Mouse (Mus musculus) ES-Bruce4 (cell line): ENCODE data around the gene Cbln4. TPM values are rescaled to one million over a fixed set of nuclear protein-coding genes. Genes with fewer than 3 reads are reported as not detected.

ENCODE experiments used
- H3K27ac ChIP-seq: 2 replicates; pipeline ENCODE4 v1.5.1; 2012; ENCODE audit warnings: low read length, inconsistent platforms; ENCODE audit not compliant: insufficient read depth
- H3K27me3 ChIP-seq: 2 replicates; pipeline ENCODE4 v1.6.1; 2012; ENCODE audit warnings: mild to moderate bottlenecking, low read length, inconsistent platforms; ENCODE audit not compliant: control insufficient read depth, poor library complexity, insufficient read depth, severe bottlenecking
- H3K36me3 ChIP-seq: 2 replicates; pipeline ENCODE4 v1.6.1; 2012; ENCODE audit warnings: inconsistent platforms, mild to moderate bottlenecking, low read length, moderate library complexity; ENCODE audit not compliant: control insufficient read depth, poor library complexity, insufficient read depth, severe bottlenecking
- H3K4me1 ChIP-seq: one replicate; pipeline ENCODE4 v1.8.1; 2011; ENCODE audit warnings: low read length; ENCODE audit not compliant: control insufficient read depth, insufficient read depth
- H3K4me3 ChIP-seq: 2 replicates; pipeline ENCODE4 v1.5.1; 2011; ENCODE audit warnings: low read depth, mild to moderate bottlenecking, low read length
- H3K9ac ChIP-seq: 2 replicates; pipeline ENCODE4 v1.6.1; 2012; ENCODE audit warnings: low read depth, mild to moderate bottlenecking, inconsistent platforms; ENCODE audit not compliant: poor library complexity, severe bottlenecking
- H3K9me3 ChIP-seq: replicated peaks from 2 replicates; pipeline ENCODE4 v1.6.1; 2012; ENCODE audit warnings: mild to moderate bottlenecking, low read length, inconsistent platforms; ENCODE audit not compliant: control insufficient read depth, poor library complexity, insufficient read depth, severe bottlenecking
- CTCF ChIP-seq: IDR thresholded peaks from one replicate; pipeline ENCODE4 v1.8.1; 2011; ENCODE audit warnings: low read depth, low read length
- EP300 ChIP-seq: IDR thresholded peaks from 2 replicates; pipeline ENCODE4 v1.6.1; 2011; ENCODE audit warnings: low read depth, low read length; ENCODE audit not compliant: insufficient read depth
- POLR2A ChIP-seq: IDR thresholded peaks from one replicate; pipeline ENCODE4 v1.8.1; 2011; ENCODE audit warnings: low read length; ENCODE audit not compliant: insufficient read depth
- polyA plus RNA-seq: library from polyadenylated mRNA; stranded (reverse); fragments of >200 nt; gene quantifications from 2 replicates; pipeline ENCODE4 v1.2.4, GENCODE M21; 2011; ENCODE audit warnings: low read depth; ENCODE audit not compliant: missing spikeins, insufficient read depth, insufficient read length

The Cbln4 gene
- polyA plus RNA-seq, 1 experiment: not detected

DNA sequence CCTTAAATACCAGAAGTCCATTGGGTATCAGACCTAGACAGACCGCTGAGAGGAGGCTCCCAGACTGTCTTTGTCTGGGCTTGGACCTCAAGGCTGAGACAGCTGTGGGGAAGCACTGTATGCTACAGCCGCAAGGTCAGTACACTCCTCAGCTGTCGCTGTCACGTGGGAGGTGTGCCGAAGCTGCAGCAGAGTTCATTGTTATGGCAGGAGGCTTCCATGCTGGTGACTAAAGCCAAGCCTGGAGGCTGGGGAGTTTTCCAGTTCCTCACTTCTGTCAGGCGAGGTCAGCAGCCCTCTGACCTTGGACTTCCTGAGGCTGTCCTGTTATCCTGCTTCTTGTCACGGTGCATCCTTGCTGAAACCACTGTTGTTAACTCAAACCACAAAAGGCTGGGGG, 2.7 kb upstream of the Cbln4 start:
- H3K36me3 ChIP-seq: no peaks in the 10 kb centered on the region
- H3K27ac ChIP-seq: no peak overlapping the region
- H3K4me1 ChIP-seq: peaks cover 2% of the 10 kb centered on the region
- H3K9ac ChIP-seq: no peak overlapping the region
- H3K9me3 ChIP-seq: no peaks in the 10 kb centered on the region
- no peak overlapping the region for H3K4me3 ChIP-seq
- TF ChIP-seq CTCF (no peak), EP300 (peak; percentile 96)
- no peaks in the 10 kb centered on the region for H3K27me3 ChIP-seq

DNA sequence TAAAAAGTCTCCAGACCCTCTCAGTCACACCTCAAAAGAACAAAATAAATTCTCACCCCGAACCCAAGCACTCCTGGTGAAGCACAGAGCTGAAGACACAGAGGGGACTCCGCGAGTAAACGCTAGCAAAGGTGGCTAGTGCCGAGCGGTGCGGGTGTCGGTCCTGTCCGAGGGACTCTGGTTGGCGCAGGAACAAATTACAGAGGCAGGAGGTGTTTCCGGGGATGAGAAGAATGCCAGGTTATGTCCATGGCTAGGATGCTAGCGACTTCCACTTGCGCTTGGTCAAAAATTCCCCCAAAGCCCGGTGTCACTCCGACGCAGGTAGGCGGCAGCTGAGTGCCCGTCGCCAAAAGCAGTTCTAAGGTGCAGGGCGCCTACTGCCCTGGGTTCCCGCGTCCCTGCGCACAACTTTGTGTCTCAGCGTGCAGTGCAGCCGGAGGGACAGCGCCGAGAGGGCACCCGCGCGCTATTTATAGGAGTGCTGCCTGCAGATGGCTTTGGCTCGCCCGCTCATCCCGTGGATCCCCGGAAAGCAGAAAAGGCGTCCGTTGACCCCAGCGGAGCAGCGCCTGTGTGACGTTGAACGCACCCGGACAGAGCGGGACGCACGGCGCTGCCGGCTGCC, 545 bp downstream of the Cbln4 start:
- Histone ChIP-seq H3K27me3 (no peaks in the 10 kb centered on the region), H3K36me3 (no peaks in the 10 kb centered on the region), H3K4me1 (peaks cover 2% of the 10 kb centered on the region), H3K9ac (0 out of 2 replicates have a peak overlapping the region, but pooled peaks have one; percentile 7), H3K4me3 (peak overlapping the region; percentile 53), H3K9me3 (no peaks in the 10 kb centered on the region), H3K27ac (no peak overlapping the region)
- no peak for TF ChIP-seq CTCF
- TF ChIP-seq POLR2A: no peak
- no peak for TF ChIP-seq EP300

DNA sequence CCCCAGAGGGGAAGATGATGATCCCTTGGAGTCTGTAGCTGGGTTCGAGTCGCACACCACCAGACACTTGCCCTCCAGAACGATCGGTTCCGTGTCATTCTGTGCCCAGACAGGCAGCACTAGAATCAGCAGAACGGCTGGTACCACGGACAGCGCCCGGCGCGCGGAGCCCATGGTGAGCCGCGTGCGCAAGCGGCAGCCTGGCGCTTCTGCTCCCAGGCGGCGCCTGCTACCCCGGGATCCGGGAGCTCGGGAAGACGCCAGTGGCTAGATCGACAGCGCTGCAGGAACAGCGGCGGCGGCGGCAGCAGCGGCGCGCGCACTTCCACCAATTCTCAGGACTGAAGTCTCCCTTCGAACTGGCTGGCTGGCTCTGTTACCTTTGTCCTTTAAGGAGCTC, 1.1 kb downstream of the Cbln4 start:
- Histone ChIP-seq H3K27ac (no peak overlapping the region), H3K4me3 (peak overlapping the region; percentile 53), H3K27me3 (no peaks in the 10 kb centered on the region)

DNA sequence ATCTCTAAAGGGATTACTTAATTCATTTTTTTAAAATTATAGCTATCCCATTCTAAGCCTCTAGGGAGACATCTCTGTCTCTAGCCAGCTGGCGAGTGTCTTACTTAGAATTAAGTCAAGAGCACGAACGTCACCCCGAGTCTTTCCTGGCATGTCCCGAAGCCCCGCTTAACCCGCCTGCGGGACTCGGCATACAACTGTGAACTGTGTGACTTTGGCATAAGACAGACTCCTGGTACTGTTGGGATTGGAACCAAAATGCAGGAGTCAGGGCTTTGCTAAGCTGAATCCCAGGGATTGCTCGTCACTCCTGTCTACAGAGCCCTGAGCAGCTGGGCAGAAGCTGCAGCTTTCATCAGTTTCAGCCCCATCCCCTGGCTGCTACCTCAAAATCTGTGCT, 2.4 kb downstream of the Cbln4 start:
- no peaks in the 10 kb centered on the region for H3K9me3 ChIP-seq
- no peak overlapping the region for H3K27ac ChIP-seq
- H3K9ac ChIP-seq: no peak overlapping the region
- H3K4me3 ChIP-seq: no peak overlapping the region
- H3K36me3 ChIP-seq: no peaks in the 10 kb centered on the region
- no peaks in the 10 kb centered on the region for H3K27me3 ChIP-seq
- peaks cover 2% of the 10 kb centered on the region for H3K4me1 ChIP-seq
- TF ChIP-seq CTCF (no peak), POLR2A (no peak), EP300 (no peak)

More for the DNA sequence above, 1.1 kb downstream of the Cbln4 start:
- Histone ChIP-seq H3K4me1 (peaks cover 2% of the 10 kb centered on the region), H3K36me3 (no peaks in the 10 kb centered on the region), H3K9me3 (no peaks in the 10 kb centered on the region), H3K9ac (no peak overlapping the region)
- TF ChIP-seq POLR2A (no peak), EP300 (0 out of 2 replicates have a peak, but pooled peaks have one; percentile 10), CTCF (no peak)

DNA sequence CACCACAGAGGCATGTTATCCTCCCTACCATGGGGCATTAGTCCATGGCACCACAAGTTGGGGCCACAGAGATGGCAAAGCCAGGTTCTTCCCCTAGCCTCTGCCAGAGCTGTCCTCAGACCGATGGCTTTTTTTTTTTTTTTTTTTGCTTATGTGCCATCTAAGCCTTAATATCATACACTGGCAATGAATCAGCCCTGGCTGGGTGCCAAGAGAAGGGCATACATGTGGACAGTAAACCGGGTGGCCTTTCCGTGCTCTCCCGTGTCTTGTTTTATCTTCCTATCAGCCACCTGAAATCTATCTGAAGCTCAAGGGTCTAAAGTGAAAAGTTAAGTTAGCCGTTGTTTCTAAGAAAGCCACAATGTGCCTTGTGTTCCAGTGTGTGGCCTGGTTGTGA, 3.7 kb downstream of the Cbln4 start:
- no peak overlapping the region for H3K27ac ChIP-seq
- H3K9me3 ChIP-seq: no peaks in the 10 kb centered on the region
- no peaks in the 10 kb centered on the region for H3K36me3 ChIP-seq
- H3K4me3 ChIP-seq: no peak overlapping the region
- H3K9ac ChIP-seq: no peak overlapping the region
- H3K4me1 ChIP-seq: peaks cover 2% of the 10 kb centered on the region
- TF ChIP-seq EP300 (no peak), CTCF (no peak), POLR2A (no peak)
- no peaks in the 10 kb centered on the region for H3K27me3 ChIP-seq

DNA sequence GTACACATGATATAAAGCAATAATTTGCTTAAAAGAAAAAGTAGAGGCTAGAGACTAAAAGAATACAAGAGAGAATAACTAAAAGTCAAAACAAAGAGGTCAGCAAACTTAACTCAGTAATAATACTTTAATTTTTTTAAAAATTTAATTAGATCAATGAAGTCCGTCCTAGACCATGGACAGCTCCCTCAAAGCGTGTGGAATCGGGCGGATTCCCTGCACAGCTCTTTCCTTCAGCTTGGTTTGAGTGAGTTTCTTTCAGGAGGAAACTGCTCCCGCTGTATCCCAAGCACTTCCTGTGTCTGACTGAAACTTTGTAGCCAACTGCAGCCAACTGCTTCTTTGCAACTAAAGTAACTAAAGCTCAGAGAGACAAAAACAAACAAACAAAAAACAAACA, 9.0 kb downstream of the Cbln4 start:
- H3K9ac ChIP-seq: no peak overlapping the region
- no peaks in the 10 kb centered on the region for H3K36me3 ChIP-seq
- no peak overlapping the region for H3K4me3 ChIP-seq
- TF ChIP-seq EP300: no peak
- no peaks in the 10 kb centered on the region for H3K27me3 ChIP-seq
- H3K9me3 ChIP-seq: no peaks in the 10 kb centered on the region
- no peaks in the 10 kb centered on the region for H3K4me1 ChIP-seq
- H3K27ac ChIP-seq: no peak overlapping the region
